Mouse (Mus musculus) midbrain, embryonic 13.5 days (tissue): Measurements from ENCODE around the gene Tex14. TPM values are rescaled to one million over a fixed set of nuclear protein-coding genes. Genes with fewer than 3 reads are reported as not detected.
"Not testable (repeated sequence)": the region's sequence is repeated elsewhere in the genome, so short reads cannot be mapped to it uniquely, and the experiment has no call there.

ENCODE experiments used
- ATAC-seq: fragments of 200-750 bp; cut with Nextera tagmentation; 2 replicates; pipeline ENCODE4 v1.8.0; 2017; ENCODE audit warnings: mild to moderate bottlenecking, moderate TSS enrichment, moderate library complexity
- H3K27ac ChIP-seq: fragments of 300-500 bp; sonication (generic); 2 replicates; pipeline ENCODE4 v1.5.1; 2015; ENCODE audit warnings: inconsistent platforms, mild to moderate bottlenecking, moderate library complexity
- H3K27me3 ChIP-seq: fragments of 300-500 bp; sonication (generic); 2 replicates; pipeline ENCODE4 v1.6.1; 2015; ENCODE audit warnings: mild to moderate bottlenecking, inconsistent platforms
- H3K36me3 ChIP-seq: fragments of 300-500 bp; sonication (generic); 2 replicates; pipeline ENCODE4 v1.6.1; 2015; ENCODE audit warnings: mild to moderate bottlenecking, inconsistent platforms
- H3K4me1 ChIP-seq: fragments of 300-500 bp; sonication (generic); replicated peaks from 2 replicates; pipeline ENCODE4 v1.6.1; 2015; ENCODE audit warnings: inconsistent platforms
- H3K4me2 ChIP-seq: fragments of 300-500 bp; sonication (generic); replicated peaks from 2 replicates; pipeline ENCODE4 v1.6.1; 2015; ENCODE audit warnings: moderate library complexity, mild to moderate bottlenecking, inconsistent platforms
- H3K4me3 ChIP-seq: fragments of 300-500 bp; sonication (generic); replicated peaks from 2 replicates; pipeline ENCODE4 v1.5.1; 2015; ENCODE audit warnings: mild to moderate bottlenecking, inconsistent platforms
- H3K9ac ChIP-seq: fragments of 300-500 bp; sonication (generic); replicated peaks from 2 replicates; pipeline ENCODE4 v1.6.1; 2015; ENCODE audit warnings: mild to moderate bottlenecking, inconsistent platforms
- H3K9me3 ChIP-seq: fragments of 300-500 bp; sonication (generic); 2 replicates; pipeline ENCODE4 v1.6.1; 2016; ENCODE audit warnings: mild to moderate bottlenecking, inconsistent platforms
- WGBS: fragments of 180-500 bp; shearing (Covaris S2); methylation state at CpG from one replicate; pipeline ENCODE4 v1.1.7; 2015; 5-methylcytosine and 5-hydroxymethylcytosine counted together
- polyA plus RNA-seq: library from polyadenylated mRNA; unstranded; fragments of >200 nt; fragmentation: Nextera tagmentation; extraction: Ambion mirVana; gene quantifications from 2 replicates; pipeline ENCODE4 v1.2.1, GENCODE M21; 2015

The Tex14 gene
- polyA plus RNA-seq, 1 experiment from 2014 or later: 0.38 TPM

DNA sequence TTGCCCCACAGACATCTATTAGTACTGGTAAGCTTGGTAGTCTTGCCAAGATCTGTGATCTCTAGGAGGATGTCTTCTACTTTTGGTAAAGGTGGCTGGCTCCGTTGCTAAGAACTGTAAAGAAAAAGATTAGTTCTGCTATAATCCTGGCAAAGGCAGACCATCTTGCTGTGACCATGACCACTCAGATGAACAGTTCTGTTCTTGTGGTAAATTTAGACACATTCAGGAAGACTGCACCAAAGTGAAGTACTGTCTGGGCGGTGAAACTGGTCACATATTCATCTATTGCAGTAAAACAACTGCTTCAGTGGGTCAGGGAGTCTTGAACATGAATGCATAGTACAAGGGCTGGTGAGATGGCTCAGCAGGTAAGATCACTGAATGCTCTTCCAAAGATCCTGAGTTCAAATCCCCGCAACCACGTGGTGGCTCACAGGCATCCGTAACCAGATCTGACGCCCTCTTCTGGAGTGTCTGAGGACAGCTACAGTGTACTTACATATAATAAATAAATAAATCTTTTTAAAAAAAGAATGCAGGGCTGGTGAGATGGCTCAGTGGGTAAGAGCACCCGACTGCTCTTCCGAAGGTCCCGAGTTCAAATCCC lies 63.9 kb downstream of the Tex14 start:
- Histone ChIP-seq H3K9me3 (no peaks in the 10 kb centered on the region), H3K27ac (no peak overlapping the region), H3K36me3 (no peaks in the 10 kb centered on the region), H3K27me3 (no peaks in the 10 kb centered on the region), H3K4me1 (no peaks in the 10 kb centered on the region; the same call in 1 of the 2 replicates), H3K4me2 (no peak overlapping the region), H3K4me3 (no peak overlapping the region), H3K9ac (no peak overlapping the region)
- WGBS: 78% methylated on average over 9 of the region's 9 CpGs
- ATAC-seq: no peak

GRCm38 (mm10) chr11:87470807-87471698 lies 66.2 kb downstream of the Tex14 start:
- not testable (repeated sequence) for H3K36me3 ChIP-seq, H3K4me1 ChIP-seq, H3K9me3 ChIP-seq, H3K27me3 ChIP-seq, H3K9ac ChIP-seq
- Histone ChIP-seq H3K4me3 (peak overlapping the region; percentile 37), H3K27ac (peak overlapping the region; percentile 47; the same call in 1 of the 2 replicates), H3K4me2 (peak overlapping the region; percentile 53)
- ATAC-seq: peak; percentile 99
- WGBS: under 1% methylated on average over 31 of the region's 63 CpGs

GRCm38 (mm10) chr11:87471699-87471997 lies 66.8 kb downstream of the Tex14 start:
- not testable (repeated sequence) for H3K27me3 ChIP-seq, H3K36me3 ChIP-seq, H3K9ac ChIP-seq, H3K9me3 ChIP-seq, H3K4me3 ChIP-seq, H3K27ac ChIP-seq, H3K4me1 ChIP-seq, H3K4me2 ChIP-seq
- 0% methylated on average over 2 of the region's 3 CpGs for WGBS
- ATAC-seq: peak; percentile 32; the same call in 1 of the 2 replicates

DNA sequence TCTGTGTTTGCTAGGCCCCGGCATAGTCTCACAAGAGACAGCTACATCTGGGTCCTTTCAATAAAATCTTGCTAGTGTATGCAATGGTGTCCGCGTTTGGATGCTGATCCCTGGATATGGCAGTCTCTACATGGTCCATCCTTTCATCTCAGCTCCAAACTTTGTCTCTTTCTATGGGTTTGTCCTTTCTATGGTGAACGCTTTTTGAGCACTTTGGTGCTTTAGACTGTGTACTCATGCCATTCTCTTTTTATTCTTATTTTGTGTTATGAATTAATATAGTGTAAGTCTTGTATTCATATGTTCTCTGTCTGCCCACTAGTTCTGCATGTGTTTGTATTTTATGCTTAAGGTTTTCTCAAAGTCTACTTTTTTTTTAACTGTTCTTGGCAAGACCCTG lies 67.2 kb downstream of the Tex14 start:
- H3K9ac ChIP-seq, ATAC-seq, H3K27me3 ChIP-seq, H3K36me3 ChIP-seq, H3K9me3 ChIP-seq, H3K4me3 ChIP-seq, H3K4me1 ChIP-seq, H3K27ac ChIP-seq, H3K4me2 ChIP-seq: not testable (repeated sequence)
- 19% methylated on average over 4 of the region's 4 CpGs for WGBS

DNA sequence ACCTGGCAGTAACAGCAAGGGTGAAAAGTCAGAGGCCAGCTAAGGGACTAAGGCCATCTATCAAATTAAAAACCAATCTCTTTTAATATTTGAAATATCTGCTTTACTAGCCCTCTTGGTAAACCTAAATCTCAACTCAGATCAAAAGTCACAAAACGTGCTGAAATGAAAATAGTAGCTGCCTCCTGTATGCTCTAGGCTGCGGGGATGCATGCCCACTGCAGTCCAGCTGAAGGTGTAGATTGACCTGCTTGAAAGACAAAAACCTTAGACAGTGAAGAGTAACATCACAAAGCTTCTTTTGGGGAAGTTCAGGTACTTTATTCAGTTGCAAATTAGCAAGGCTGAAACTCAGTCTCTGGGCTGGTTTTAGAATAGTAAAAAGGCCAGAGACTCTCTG lies 74.3 kb downstream of the Tex14 start:
- not testable (repeated sequence) for H3K27me3 ChIP-seq, H3K9ac ChIP-seq, H3K4me2 ChIP-seq, H3K27ac ChIP-seq, H3K4me3 ChIP-seq, H3K36me3 ChIP-seq, H3K4me1 ChIP-seq, ATAC-seq, H3K9me3 ChIP-seq
- 69% methylated on average over 2 of the region's 2 CpGs for WGBS

GRCm38 (mm10) chr11:87483796-87484326 lies 79.0 kb downstream of the Tex14 start:
- H3K36me3 ChIP-seq: no peaks in the 10 kb centered on the region
- no peak overlapping the region for H3K4me3 ChIP-seq
- no peaks in the 10 kb centered on the region for H3K27me3 ChIP-seq
- no peaks in the 10 kb centered on the region for H3K9me3 ChIP-seq
- H3K9ac ChIP-seq: no peak overlapping the region
- no peak for ATAC-seq
- no peak overlapping the region for H3K27ac ChIP-seq
- 76% methylated on average over 3 of the region's 3 CpGs for WGBS
- H3K4me2 ChIP-seq: no peak overlapping the region
- H3K4me1 ChIP-seq: no peaks in the 10 kb centered on the region

DNA sequence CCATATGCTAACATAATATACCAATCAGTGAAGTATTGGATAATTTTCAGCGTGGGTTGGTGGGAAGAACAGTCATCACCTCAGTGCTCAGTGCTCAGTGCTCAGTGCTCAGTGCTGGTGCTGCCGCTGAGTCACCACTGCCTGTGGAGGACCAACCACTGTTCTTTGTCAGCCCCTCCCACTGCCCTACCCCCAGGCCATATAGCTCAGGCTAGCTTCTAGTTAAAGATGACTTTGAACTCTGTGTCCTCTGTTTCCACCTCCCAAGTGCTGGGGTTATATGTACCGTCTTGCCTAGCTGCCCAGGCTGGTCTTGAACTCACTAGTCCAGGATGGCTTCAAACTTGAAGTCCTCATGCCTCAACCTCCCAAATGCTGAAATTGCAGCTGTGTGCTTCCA lies 84.1 kb downstream of the Tex14 start:
- H3K9ac ChIP-seq: no peak overlapping the region
- WGBS: 91% methylated on average over 3 of the region's 3 CpGs
- no peaks in the 10 kb centered on the region for H3K27me3 ChIP-seq
- no peak overlapping the region for H3K4me2 ChIP-seq
- no peak overlapping the region for H3K27ac ChIP-seq
- no peaks in the 10 kb centered on the region for H3K9me3 ChIP-seq
- no peaks in the 10 kb centered on the region for H3K4me1 ChIP-seq
- ATAC-seq: no peak
- no peak overlapping the region for H3K4me3 ChIP-seq
- H3K36me3 ChIP-seq: no peaks in the 10 kb centered on the region

DNA sequence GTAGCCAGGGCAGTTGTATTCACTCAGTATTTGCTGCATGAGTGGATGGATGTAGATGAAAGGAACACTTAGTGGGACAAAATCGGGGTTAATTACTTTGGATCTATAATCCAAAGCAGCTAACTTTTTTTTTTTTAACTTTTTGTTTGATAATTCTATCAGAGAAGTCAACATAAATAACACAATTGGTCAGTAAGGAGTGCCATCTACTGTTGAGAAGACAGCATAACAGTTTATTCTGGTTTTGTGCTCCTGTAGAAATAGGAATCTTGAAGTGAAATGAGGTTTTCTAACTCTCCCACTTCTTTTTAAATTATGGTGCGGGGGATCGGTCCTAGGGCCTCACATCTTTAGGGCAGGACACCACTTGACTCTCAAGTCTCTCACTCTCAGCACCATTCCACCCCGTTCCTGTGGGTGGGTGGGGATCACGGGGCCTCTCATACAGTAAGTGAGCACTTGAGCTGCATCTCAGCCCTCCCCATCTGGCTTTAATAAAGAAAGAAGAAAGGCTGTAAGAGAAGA lies 99.9 kb downstream of the Tex14 start:
- H3K9ac ChIP-seq: no peak overlapping the region
- H3K36me3 ChIP-seq: no peaks in the 10 kb centered on the region
- no peak overlapping the region for H3K4me3 ChIP-seq
- no peaks in the 10 kb centered on the region for H3K27me3 ChIP-seq
- no peak for ATAC-seq
- WGBS: 59% methylated on average over 5 of the region's 5 CpGs
- no peaks in the 10 kb centered on the region for H3K9me3 ChIP-seq
- H3K4me2 ChIP-seq: no peak overlapping the region
- H3K27ac ChIP-seq: no peak overlapping the region
- no peaks in the 10 kb centered on the region for H3K4me1 ChIP-seq

DNA sequence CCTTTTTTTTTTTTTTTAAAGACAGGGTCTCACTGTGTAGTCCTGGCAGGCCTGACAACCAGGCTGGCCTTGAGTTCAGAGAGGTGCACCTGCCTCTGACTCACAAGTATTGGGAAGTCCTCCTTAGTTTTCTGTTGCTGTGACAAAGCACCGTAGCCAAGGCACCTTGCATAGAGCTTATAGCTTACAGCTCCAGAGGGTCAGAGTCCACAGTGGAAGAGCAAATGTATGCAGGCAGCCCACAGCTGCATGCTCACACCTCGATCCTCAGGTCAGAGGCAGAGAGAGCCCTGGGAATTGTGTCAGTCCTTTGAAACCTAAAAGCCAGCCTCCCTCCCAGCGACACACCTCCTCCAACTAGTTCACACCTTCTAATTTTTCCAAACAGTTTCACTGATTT lies 101.6 kb downstream of the Tex14 start:
- ATAC-seq: no peak
- H3K27me3 ChIP-seq: no peaks in the 10 kb centered on the region
- no peaks in the 10 kb centered on the region for H3K4me1 ChIP-seq
- H3K9me3 ChIP-seq: no peaks in the 10 kb centered on the region
- H3K27ac ChIP-seq: no peak overlapping the region
- H3K9ac ChIP-seq: no peak overlapping the region
- no peak overlapping the region for H3K4me2 ChIP-seq
- H3K36me3 ChIP-seq: no peaks in the 10 kb centered on the region
- 74% methylated on average over 3 of the region's 3 CpGs for WGBS
- H3K4me3 ChIP-seq: no peak overlapping the region

DNA sequence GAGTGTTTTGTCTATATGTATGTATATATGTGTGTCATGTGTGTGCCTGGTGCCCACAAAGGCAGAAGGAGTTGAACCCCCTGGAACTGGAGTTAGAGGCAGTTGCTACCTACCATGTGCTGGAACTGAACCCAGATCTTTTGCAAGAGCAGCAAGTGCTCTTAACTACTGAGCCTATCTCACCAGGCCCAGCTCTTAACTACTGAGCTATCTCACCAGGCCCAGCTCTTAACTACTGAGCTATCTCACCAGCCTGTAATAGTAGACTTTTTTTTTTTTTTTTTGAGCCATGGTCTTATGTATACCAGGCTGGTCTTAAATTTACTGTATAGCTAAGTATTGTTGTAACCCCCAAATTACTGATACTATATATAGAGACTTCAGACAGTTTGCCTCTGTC lies 102.2 kb downstream of the Tex14 start:
- Histone ChIP-seq H3K9me3 (no peaks in the 10 kb centered on the region), H3K4me3 (no peak overlapping the region), H3K36me3 (no peaks in the 10 kb centered on the region), H3K4me2 (no peak overlapping the region), H3K27me3 (no peaks in the 10 kb centered on the region), H3K4me1 (no peaks in the 10 kb centered on the region), H3K27ac (no peak overlapping the region), H3K9ac (no peak overlapping the region)
- no peak for ATAC-seq

DNA sequence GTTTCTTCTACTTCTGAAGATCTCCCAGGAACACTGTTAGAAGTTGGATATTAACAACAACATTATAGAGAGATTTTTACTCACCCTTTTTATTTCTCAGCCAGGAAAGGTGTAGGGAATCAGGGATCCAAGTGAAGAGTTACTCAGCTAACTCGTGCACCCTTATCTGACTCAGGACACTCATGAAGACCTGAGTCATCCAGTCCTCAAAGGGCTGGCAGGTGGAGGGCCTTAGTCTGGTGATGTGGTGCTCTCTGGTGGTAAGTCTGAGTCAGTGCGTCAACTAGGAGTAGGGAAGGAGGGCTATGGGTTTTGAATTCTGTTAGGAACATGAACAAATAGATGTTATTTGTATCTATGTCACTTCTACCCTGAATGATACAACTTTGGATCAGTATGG lies 114.4 kb downstream of the Tex14 start:
- Histone ChIP-seq H3K4me2 (no peak overlapping the region), H3K9ac (no peak overlapping the region), H3K27ac (no peak overlapping the region), H3K27me3 (no peaks in the 10 kb centered on the region), H3K36me3 (no peaks in the 10 kb centered on the region), H3K4me3 (no peak overlapping the region), H3K4me1 (no peaks in the 10 kb centered on the region), H3K9me3 (no peaks in the 10 kb centered on the region)
- ATAC-seq: no peak
- WGBS: 10% methylated on average over 2 of the region's 2 CpGs

DNA sequence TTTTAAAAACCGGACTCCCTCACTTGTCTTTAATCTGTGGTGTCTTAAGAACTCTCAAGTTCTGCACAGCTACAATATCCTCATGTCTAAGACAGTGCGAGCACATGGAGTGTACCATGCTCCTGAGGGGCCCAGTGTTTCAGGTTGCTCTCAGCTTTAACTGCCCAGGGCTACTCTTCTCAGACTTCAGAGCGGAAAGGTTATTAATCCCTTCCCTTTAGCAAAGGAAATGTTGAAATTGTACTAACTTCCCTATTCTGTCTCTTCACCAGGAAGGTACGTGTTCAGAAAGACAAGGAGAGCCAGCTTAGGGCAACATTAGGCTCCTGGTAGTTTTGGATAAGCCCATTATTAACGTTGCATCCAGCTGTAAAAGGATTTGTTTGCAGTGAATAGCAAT lies 118.6 kb downstream of the Tex14 start:
- ATAC-seq: no peak
- no peaks in the 10 kb centered on the region for H3K9me3 ChIP-seq
- H3K9ac ChIP-seq: no peak overlapping the region

More for the DNA sequence above, 118.6 kb downstream of the Tex14 start:
- H3K4me1 ChIP-seq: no peaks in the 10 kb centered on the region
- 59% methylated on average over 5 of the region's 5 CpGs for WGBS
- H3K27me3 ChIP-seq: no peaks in the 10 kb centered on the region
- H3K4me3 ChIP-seq: no peak overlapping the region
- no peak overlapping the region for H3K4me2 ChIP-seq
- H3K27ac ChIP-seq: no peak overlapping the region
- no peaks in the 10 kb centered on the region for H3K36me3 ChIP-seq
